Mouse (Mus musculus): ENCODE measurements at regions not wholly inside any gene's neighbourhood (a gene's known extent, or its start where the extent isn't known, plus 50 kb on each side); places are given as distances from the start of the nearest gene placed in this dataset.

- DNase-seq (ENCODE audit: low spot score in 2 of 2): peak; percentile 38 to 60
These were observed 366.9 kb upstream of the Fam92a start for GRCm38 (mm10) chr4:12538694-12539121.

GRCm38 (mm10) chr4:12538043-12538442 lies 366.2 kb upstream of the Fam92a start:
- no peak for DNase-seq (ENCODE audit: low spot score in 2 of 2)

- no peak for DNase-seq (ENCODE audit: low spot score in 2 of 2)
These were observed 362.3 kb upstream of the Fam92a start for GRCm38 (mm10) chr4:12534151-12534550.

GRCm38 (mm10) chr4:12532961-12533360 lies 361.1 kb upstream of the Fam92a start:
- no peak for DNase-seq (ENCODE audit: low spot score in 2 of 2)

- DNase-seq (ENCODE audit: low spot score in 2 of 2): no peak
These were observed 350.5 kb upstream of the Fam92a start for GRCm38 (mm10) chr4:12522358-12522757.

- DNase-seq (ENCODE audit: low spot score in 2 of 2): no peak
These were observed 349.4 kb upstream of the Fam92a start for GRCm38 (mm10) chr4:12521246-12521645.

GRCm38 (mm10) chr4:12516497-12516896 lies 344.7 kb upstream of the Fam92a start:
- no peak for DNase-seq (ENCODE audit: low spot score in 2 of 2)

- DNase-seq (ENCODE audit: low spot score in 2 of 2): peak; percentile 61 to 83
These were observed 340.0 kb upstream of the Fam92a start for GRCm38 (mm10) chr4:12511656-12512385.

- DNase-seq (ENCODE audit: low spot score in 2 of 2): peak in 1 of 2 experiments; percentile 32
These were observed 335.2 kb upstream of the Fam92a start for GRCm38 (mm10) chr4:12506851-12507551.

GRCm38 (mm10) chr4:12501086-12501485 lies 329.3 kb upstream of the Fam92a start:
- no peak for DNase-seq (ENCODE audit: low spot score in 2 of 2)

GRCm38 (mm10) chr4:12498426-12498825 lies 326.6 kb upstream of the Fam92a start:
- DNase-seq (ENCODE audit: low spot score in 2 of 2): no peak

- no peak for DNase-seq (ENCODE audit: low spot score in 2 of 2)
These were observed 320.7 kb upstream of the Fam92a start for GRCm38 (mm10) chr4:12492468-12492867.

GRCm38 (mm10) chr4:12491306-12491705 lies 319.5 kb upstream of the Fam92a start:
- peak in 1 of 2 experiments; percentile 31 for DNase-seq (ENCODE audit: low spot score in 2 of 2)

GRCm38 (mm10) chr4:12490066-12490465 lies 318.3 kb upstream of the Fam92a start:
- peak in 1 of 2 experiments; percentile 6 for DNase-seq (ENCODE audit: low spot score in 2 of 2)

GRCm38 (mm10) chr4:12489358-12489757 lies 317.5 kb upstream of the Fam92a start:
- DNase-seq (ENCODE audit: low spot score in 2 of 2): peak in 1 of 2 experiments; percentile 6

GRCm38 (mm10) chr4:12481481-12481880 lies 309.7 kb upstream of the Fam92a start:
- DNase-seq (ENCODE audit: low spot score in 2 of 2): no peak

GRCm38 (mm10) chr4:12476717-12477116 lies 304.9 kb upstream of the Fam92a start:
- peak in 1 of 2 experiments; percentile 3 for DNase-seq (ENCODE audit: low spot score in 2 of 2)

GRCm38 (mm10) chr4:12474981-12475568 lies 303.3 kb upstream of the Fam92a start:
- DNase-seq (ENCODE audit: low spot score in 2 of 2): peak in 1 of 2 experiments; percentile 7

GRCm38 (mm10) chr4:12474421-12474820 lies 302.6 kb upstream of the Fam92a start:
- DNase-seq (ENCODE audit: low spot score in 2 of 2): no peak

- peak in 1 of 2 experiments; percentile 3 for DNase-seq (ENCODE audit: low spot score in 2 of 2)
These were observed 289.9 kb upstream of the Fam92a start for GRCm38 (mm10) chr4:12461701-12462100.

- peak in 1 of 2 experiments; percentile 4 for DNase-seq (ENCODE audit: low spot score in 2 of 2)
These were observed 289.4 kb upstream of the Fam92a start for GRCm38 (mm10) chr4:12461251-12461650.

Data from gastrocnemius, postnatal 4 days (tissue).